Mouse (Mus musculus) midbrain, postnatal 0 days (tissue): ENCODE data around the gene Zfp653. TPM values are rescaled to one million over a fixed set of nuclear protein-coding genes. Genes with fewer than 3 reads are reported as not detected.

Experiments
- ATAC-seq: fragments of 200-750 bp; cut with Nextera tagmentation; 2 replicates; pipeline ENCODE4 v1.8.0; 2017; ENCODE audit warnings: moderate number of reproducible peaks, mild to moderate bottlenecking, moderate TSS enrichment, moderate library complexity; ENCODE audit not compliant: low FRiP score
- DNase-seq: peaks from one replicate; pipeline ENCODE4 v3.0.0-alpha.2; 2015; ENCODE audit warnings: low spot score
- H3K27ac ChIP-seq: fragments of 300-500 bp; sonication (generic); 2 replicates; pipeline ENCODE4 v1.5.1; 2014; ENCODE audit warnings: low read depth, mild to moderate bottlenecking, low read length, mixed read lengths
- H3K27me3 ChIP-seq: fragments of 300-500 bp; sonication (generic); 2 replicates; pipeline ENCODE4 v1.6.1; 2014; ENCODE audit warnings: low read length, control low read depth, mixed read lengths; ENCODE audit not compliant: insufficient read depth
- H3K36me3 ChIP-seq: fragments of 300-500 bp; sonication (generic); 2 replicates; pipeline ENCODE4 v1.6.1; 2014; ENCODE audit warnings: low read length, control low read depth, mixed read lengths; ENCODE audit not compliant: insufficient read depth
- H3K4me1 ChIP-seq: fragments of 300-500 bp; sonication (generic); 2 replicates; pipeline ENCODE4 v1.6.1; 2014; ENCODE audit warnings: mild to moderate bottlenecking, control low read depth, antibody characterized with exemption, low read length, mixed read lengths; ENCODE audit not compliant: insufficient read depth
- H3K4me2 ChIP-seq: fragments of 300-500 bp; sonication (generic); 2 replicates; pipeline ENCODE4 v1.6.1; 2014; ENCODE audit warnings: low read depth, mild to moderate bottlenecking, low read length, mixed read lengths; ENCODE audit not compliant: poor library complexity, severe bottlenecking
- H3K4me3 ChIP-seq: fragments of 300-500 bp; sonication (generic); 2 replicates; pipeline ENCODE4 v1.5.1; 2014; ENCODE audit warnings: low read depth, mild to moderate bottlenecking, low read length, moderate library complexity
- H3K9ac ChIP-seq: fragments of 300-500 bp; sonication (generic); replicated peaks from 2 replicates; pipeline ENCODE4 v1.6.1; 2014; ENCODE audit warnings: mild to moderate bottlenecking, low read length, moderate library complexity, mixed read lengths; ENCODE audit not compliant: poor library complexity, severe bottlenecking
- H3K9me3 ChIP-seq: fragments of 300-500 bp; sonication (generic); 2 replicates; pipeline ENCODE4 v1.6.1; 2016; ENCODE audit warnings: low read length, control low read depth
- CTCF ChIP-seq: IDR thresholded peaks from 2 replicates; pipeline ENCODE4 v1.5.1; 2016; ENCODE audit warnings: antibody characterized with exemption, mild to moderate bottlenecking
- WGBS: fragments of 180-500 bp; shearing (Covaris S2); extraction: QIAGEN DNeasy Blood & Tissue Kit; methylation state at CpG from one replicate; pipeline ENCODE4 v1.1.7; 2014; 5-methylcytosine and 5-hydroxymethylcytosine counted together
- polyA plus RNA-seq: library from polyadenylated mRNA; unstranded; fragments of >200 nt; fragmentation: Nextera tagmentation; extraction: Ambion mirVana; gene quantifications from 2 replicates; pipeline ENCODE4 v1.2.1, GENCODE M21; 2015
- total RNA-seq: library from RNA; depleted of rRNA; stranded (reverse); fragments of >200 nt; gene quantifications from 2 replicates; pipeline ENCODE4 v1.2.3, GENCODE M21; 2014

Zfp653 gene
- total and polyA plus RNA-seq, 2 experiments from 2014 or later = 15.1 to 30.0 TPM

DNA sequence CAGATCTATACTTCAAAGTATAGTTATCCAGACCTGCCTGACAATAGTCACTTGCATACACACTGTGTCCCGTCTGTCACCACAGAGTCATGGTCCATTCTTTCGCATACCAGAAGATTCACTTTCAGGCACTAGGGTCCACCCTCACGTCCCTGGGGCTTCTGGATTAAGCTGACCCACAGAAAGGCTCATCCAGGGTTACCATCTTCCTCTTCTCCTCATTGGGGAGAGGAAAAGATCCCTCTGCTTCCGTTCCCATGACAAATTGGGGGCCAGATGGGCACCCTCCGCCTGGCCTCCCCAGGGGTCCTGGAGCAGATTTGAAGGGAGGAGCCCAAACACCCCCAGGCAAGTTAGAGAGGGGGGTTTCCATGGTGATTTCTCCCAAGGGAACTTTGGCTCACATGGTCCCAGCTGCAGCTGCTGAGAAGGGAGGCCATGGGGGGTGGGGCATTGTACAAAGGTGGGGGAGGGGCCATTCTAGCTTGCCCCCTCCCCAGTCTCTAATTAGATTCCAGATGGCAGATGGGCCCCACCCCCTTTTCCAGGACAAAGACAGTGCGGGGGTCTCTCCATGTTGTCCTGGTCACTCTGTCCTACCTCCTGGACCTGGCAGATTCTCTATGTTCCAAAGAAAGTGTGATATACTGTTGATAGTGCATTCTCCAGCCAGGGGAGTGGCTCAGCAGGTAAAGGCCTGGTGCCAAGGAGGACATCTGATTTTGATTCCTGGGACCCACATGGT lies 35.7 kb downstream of the Zfp653 start:
- DNase-seq (peak; percentile 56), ATAC-seq (no peak)
- H3K27me3 ChIP-seq = no peaks in the 10 kb centered on the region
- no peak overlapping the region for H3K4me3 ChIP-seq
- no peaks in the 10 kb centered on the region for H3K9me3 ChIP-seq
- WGBS = 18% methylated on average over 6 of the region's 6 CpGs
- no peak overlapping the region for H3K4me2 ChIP-seq
- no peak overlapping the region for H3K9ac ChIP-seq
- TF ChIP-seq CTCF = no peak
- peaks cover 31% of the 10 kb centered on the region for H3K36me3 ChIP-seq
- H3K4me1 ChIP-seq = no peaks in the 10 kb centered on the region
- H3K27ac ChIP-seq = no peak overlapping the region

DNA sequence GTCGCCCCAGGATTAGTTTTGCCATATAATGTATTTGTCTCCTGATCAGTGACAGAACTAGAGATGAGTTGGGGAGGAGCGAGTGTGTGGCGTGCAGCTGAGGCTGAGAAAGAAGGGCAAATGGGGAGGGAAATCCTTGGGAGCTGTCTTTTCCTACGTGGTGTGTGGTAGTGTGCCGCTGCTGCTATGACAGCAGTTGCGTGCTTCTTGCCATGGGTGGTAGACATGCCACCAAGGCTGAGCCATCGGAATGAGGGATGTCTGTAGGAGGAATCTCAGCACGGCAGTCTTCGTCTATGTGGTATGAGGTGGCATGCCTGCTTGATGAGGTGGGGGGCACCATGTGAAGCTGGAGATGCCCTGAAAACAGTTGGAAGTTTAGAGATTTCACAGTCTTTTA lies 40.8 kb downstream of the Zfp653 start:
- Histone ChIP-seq H3K9ac (no peak overlapping the region), H3K27me3 (no peaks in the 10 kb centered on the region), H3K9me3 (no peaks in the 10 kb centered on the region), H3K4me1 (no peaks in the 10 kb centered on the region), H3K4me2 (no peak overlapping the region), H3K4me3 (no peak overlapping the region), H3K27ac (no peak overlapping the region), H3K36me3 (peaks cover 49% of the 10 kb centered on the region)
- WGBS = 94% methylated on average over 9 of the region's 9 CpGs
- TF ChIP-seq CTCF = no peak
- DNase-seq (no peak), ATAC-seq (no peak)

DNA sequence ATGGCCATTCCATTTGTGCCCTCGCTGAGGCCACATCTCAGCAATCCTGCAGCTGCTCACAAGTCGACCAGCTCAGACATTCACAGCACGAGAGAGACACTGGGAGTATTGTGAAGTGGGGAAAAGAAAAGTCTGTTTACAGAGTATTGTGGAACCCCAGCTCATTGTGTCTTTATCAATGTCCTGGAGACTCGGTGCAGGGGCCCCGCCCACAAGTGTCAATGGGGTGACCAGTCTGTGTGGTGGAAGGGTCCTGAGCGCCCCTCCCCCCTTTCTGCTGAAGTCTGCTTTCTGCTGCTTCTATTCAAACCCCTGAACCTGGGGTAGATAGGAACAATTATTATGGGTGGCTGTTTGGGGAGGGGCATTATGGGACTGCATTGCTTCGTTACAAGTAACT lies 42.7 kb downstream of the Zfp653 start:
- Histone ChIP-seq H3K4me1 (no peaks in the 10 kb centered on the region), H3K4me2 (no peak overlapping the region), H3K9ac (no peak overlapping the region), H3K27me3 (no peaks in the 10 kb centered on the region), H3K27ac (no peak overlapping the region), H3K9me3 (no peaks in the 10 kb centered on the region), H3K4me3 (no peak overlapping the region), H3K36me3 (peaks cover 51% of the 10 kb centered on the region)
- WGBS = 30% methylated on average over 7 of the region's 7 CpGs
- no peak for TF ChIP-seq CTCF
- no peak for DNase-seq
- no peak for ATAC-seq

DNA sequence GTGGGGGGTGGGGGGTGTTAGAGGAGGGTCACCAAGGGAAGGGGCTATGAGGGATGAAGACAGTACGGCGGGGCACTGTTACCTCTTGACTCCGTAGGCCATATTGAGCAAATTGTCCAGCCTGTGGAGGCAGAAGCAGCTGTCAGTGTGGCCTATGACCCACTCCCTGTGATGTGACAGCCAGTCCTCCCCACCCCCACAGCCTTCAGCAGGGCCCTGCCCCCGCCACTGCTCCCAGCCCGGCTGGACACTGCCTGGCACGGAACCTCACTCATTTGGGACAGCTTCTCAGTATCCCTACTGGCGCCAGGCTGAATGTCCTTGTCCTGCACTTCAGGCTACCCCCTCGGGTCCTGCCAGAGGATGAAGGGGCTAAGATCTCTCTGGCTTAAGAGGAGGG lies 46.6 kb downstream of the Zfp653 start:
- Histone ChIP-seq H3K9me3 (no peaks in the 10 kb centered on the region), H3K4me3 (no peak overlapping the region), H3K36me3 (peaks cover 38% of the 10 kb centered on the region), H3K9ac (no peak overlapping the region), H3K4me1 (no peaks in the 10 kb centered on the region), H3K4me2 (no peak overlapping the region), H3K27me3 (no peaks in the 10 kb centered on the region), H3K27ac (no peak overlapping the region)
- TF ChIP-seq CTCF = no peak
- 39% methylated on average over 8 of the region's 8 CpGs for WGBS
- ATAC-seq (no peak), DNase-seq (no peak)

DNA sequence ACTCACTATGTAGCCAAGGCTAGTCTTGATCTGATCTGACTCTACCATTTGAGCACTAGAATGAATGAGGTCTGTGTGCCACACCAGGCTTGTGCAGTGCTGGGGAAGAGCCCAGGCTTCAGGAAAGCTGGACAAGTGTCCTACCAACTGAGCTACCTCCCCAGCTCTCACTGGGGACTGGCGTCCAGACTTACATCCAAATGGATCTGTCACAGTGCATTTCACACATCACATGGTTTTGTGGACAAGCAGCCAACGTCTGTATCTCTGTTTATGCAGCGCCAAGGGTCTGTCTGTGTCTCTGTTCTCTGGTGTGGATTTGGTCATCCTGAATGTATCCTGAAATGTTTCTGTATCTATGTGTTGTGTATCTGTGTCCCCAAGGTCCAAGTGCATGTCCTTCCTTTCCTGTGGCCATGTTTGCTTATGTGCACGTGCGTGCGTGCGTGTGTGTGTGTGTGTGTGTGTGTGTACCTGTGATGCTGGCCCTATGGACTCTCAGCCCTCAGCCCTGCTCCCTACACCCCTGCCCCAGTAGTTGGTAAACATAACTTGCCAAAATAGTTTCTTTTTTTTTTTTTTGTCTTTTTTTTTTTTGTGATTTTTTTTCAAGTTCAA lies 53.9 kb downstream of the Zfp653 start:
- Histone ChIP-seq H3K27me3 (no peaks in the 10 kb centered on the region), H3K27ac (no peak overlapping the region), H3K4me3 (no peak overlapping the region), H3K9ac (no peak overlapping the region), H3K4me1 (no peaks in the 10 kb centered on the region), H3K36me3 (peaks cover 45% of the 10 kb centered on the region), H3K9me3 (no peaks in the 10 kb centered on the region), H3K4me2 (no peak overlapping the region)
- ATAC-seq (no peak), DNase-seq (peak; percentile 62)
- 62% methylated on average over 7 of the region's 7 CpGs for WGBS
- TF ChIP-seq CTCF = no peak

DNA sequence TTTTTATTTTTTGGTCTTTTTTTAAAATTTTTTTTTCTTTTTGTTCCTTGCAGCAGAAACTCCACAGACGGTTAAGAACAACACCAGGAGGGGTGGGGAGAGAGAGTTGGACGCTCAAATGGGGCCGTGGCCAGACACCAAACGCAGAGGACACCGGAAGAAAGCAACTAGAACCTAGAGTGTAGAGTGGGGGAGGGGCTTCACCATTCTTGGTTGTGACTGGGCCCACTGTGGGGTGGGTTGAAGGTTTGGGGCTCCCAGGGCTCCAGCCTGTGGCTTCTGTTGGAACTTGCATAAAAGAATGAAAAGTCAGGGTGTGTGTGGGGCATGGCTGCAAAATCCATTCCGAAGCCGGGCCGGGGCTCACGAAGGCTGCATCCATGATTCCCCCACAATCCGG lies 54.9 kb downstream of the Zfp653 start:
- ATAC-seq = no peak
- H3K9me3 ChIP-seq = no peaks in the 10 kb centered on the region
- no peak overlapping the region for H3K4me3 ChIP-seq
- peaks cover 55% of the 10 kb centered on the region for H3K36me3 ChIP-seq
- H3K27me3 ChIP-seq = no peaks in the 10 kb centered on the region
- no peak overlapping the region for H3K27ac ChIP-seq
- no peak overlapping the region for H3K9ac ChIP-seq
- no peak overlapping the region for H3K4me2 ChIP-seq
- no peak for TF ChIP-seq CTCF
- H3K4me1 ChIP-seq = no peaks in the 10 kb centered on the region
- DNase-seq = no peak
- 68% methylated on average over 10 of the region's 10 CpGs for WGBS
